Mouse (Mus musculus): Measurements from ENCODE around the gene Tom1l2. TPM values are rescaled to one million over a fixed set of nuclear protein-coding genes. Genes with fewer than 3 reads are reported as not detected.
A peak's percentile ranks its signal among the peaks of the same experiment; 100 is the strongest.

The Tom1l2 gene
- polyA plus RNA-seq, 1 experiment from 2014 or later = 40.0 TPM

- H3K27ac ChIP-seq (ENCODE audit: low read length) = peak overlapping the region; percentile 49
- peak; percentile 35; the same call in 1 of the 2 replicates for ATAC-seq (replicated peaks; ENCODE audit: extremely low read depth, insufficient read depth, low FRiP score)
- 67% methylated on average over 3 of the region's 3 CpGs for WGBS
These were observed 84.1 kb downstream of the Tom1l2 start for GRCm38 (mm10) chr11:60268563-60268962.

DNA sequence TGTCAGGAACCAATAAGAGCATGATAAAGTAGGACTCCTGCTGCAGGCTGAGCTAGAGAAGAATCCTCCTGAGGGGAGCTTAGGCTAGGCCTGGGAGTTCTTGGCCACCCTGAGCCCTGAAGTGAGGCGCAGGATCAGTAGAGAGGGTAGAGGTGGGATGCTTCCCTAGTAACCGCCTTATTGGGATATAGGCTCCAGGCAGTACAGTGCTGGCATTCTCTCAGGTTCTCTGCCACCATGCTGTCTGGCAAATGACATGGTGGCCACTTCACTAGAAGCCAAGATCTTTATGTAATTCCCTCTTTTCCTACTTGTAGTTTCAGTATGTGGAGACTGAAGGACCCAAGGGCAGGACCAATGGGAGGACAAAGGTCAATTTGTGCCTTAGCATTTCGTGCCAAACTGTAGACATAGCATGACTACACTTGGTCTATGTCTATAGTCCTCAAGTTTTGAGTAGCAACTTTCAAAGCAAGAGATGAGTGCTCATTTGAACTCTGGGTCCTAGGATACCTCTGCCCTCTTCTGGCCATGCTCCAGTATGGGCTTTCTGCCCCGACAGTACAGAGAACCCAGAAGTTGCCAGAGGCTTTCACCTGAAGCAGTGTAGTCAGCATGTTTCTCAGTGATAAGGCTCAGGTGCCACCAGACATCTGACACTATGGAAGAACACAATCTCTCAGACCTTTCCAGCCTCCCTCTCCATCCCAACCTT is 87.3 kb downstream of the Tom1l2 start:
- no peak for ATAC-seq (replicated peaks; ENCODE audit: extremely low read depth, insufficient read depth, low FRiP score)
- Histone ChIP-seq H3K4me3 (ENCODE audit: low read length) (no peak overlapping the region), H3K9ac (ENCODE audit: low read length) (no peak overlapping the region), H3K27me3 (ENCODE audit: control insufficient read depth, insufficient read depth, low read length) (no peaks in the 10 kb centered on the region), H3K36me3 (ENCODE audit: control insufficient read depth, insufficient read depth) (peaks cover 6% of the 10 kb centered on the region), H3K27ac (ENCODE audit: low read length) (no peak overlapping the region), H3K4me2 (ENCODE audit: low read depth, low read length) (no peak overlapping the region), H3K4me1 (ENCODE audit: control insufficient read depth, insufficient read depth, low read length) (0 out of 2 replicates have a peak, but pooled peaks cover 3% of the 10 kb centered on the region), H3K9me3 (replicated peaks; ENCODE audit: control insufficient read depth, low read length) (no peaks in the 10 kb centered on the region)
- WGBS = 83% methylated on average over 4 of the region's 4 CpGs

More at GRCm38 (mm10) chr11:60268563-60268962, 84.1 kb downstream of the Tom1l2 start:
- no peaks in the 10 kb centered on the region for H3K9me3 ChIP-seq (replicated peaks; ENCODE audit: control insufficient read depth, low read length)
- 0 out of 2 replicates have a peak, but pooled peaks cover 2% of the 10 kb centered on the region for H3K36me3 ChIP-seq (ENCODE audit: control insufficient read depth, insufficient read depth)
- no peaks in the 10 kb centered on the region for H3K27me3 ChIP-seq (ENCODE audit: control insufficient read depth, insufficient read depth, low read length)
- H3K9ac ChIP-seq (ENCODE audit: low read length) = no peak overlapping the region
- no peak overlapping the region for H3K4me3 ChIP-seq (ENCODE audit: low read length)
- H3K4me2 ChIP-seq (ENCODE audit: low read depth, low read length) = no peak overlapping the region
- peaks cover 7% of the 10 kb centered on the region for H3K4me1 ChIP-seq (ENCODE audit: control insufficient read depth, insufficient read depth, low read length)

GRCm38 (mm10) chr11:60264651-60265050 is 88.1 kb downstream of the Tom1l2 start:
- Histone ChIP-seq H3K27ac (ENCODE audit: low read length) (no peak overlapping the region), H3K9me3 (replicated peaks; ENCODE audit: control insufficient read depth, low read length) (no peaks in the 10 kb centered on the region), H3K9ac (ENCODE audit: low read length) (no peak overlapping the region), H3K4me1 (ENCODE audit: control insufficient read depth, insufficient read depth, low read length) (0 out of 2 replicates have a peak, but pooled peaks cover 3% of the 10 kb centered on the region), H3K4me3 (ENCODE audit: low read length) (no peak overlapping the region), H3K36me3 (ENCODE audit: control insufficient read depth, insufficient read depth) (peaks cover 4% of the 10 kb centered on the region), H3K27me3 (ENCODE audit: control insufficient read depth, insufficient read depth, low read length) (no peaks in the 10 kb centered on the region), H3K4me2 (ENCODE audit: low read depth, low read length) (no peak overlapping the region)
- no peak for ATAC-seq (replicated peaks; ENCODE audit: extremely low read depth, insufficient read depth, low FRiP score)
- 79% methylated on average over 1 of the region's 1 CpGs for WGBS

DNA sequence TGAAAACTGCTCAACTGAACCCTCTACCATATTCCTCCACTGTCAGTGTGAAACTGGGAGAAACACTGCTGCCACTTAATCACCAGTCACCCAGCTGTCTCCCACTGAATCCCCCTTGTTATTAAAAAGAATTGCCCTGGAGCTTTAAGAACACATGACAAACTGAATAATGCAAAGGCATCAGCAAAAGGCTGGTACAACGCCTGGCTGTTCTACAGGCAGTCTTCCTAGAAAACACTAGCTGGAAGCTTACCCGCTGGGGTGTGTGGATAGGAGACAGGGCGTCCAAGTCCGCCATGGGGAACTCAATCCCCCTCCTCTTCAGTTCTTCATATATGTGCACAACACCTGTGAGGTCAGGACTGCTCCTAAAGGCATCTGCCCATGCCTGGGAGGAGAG is 90.3 kb downstream of the Tom1l2 start:
- Histone ChIP-seq H3K9me3 (replicated peaks; ENCODE audit: control insufficient read depth, low read length) (no peaks in the 10 kb centered on the region), H3K27ac (ENCODE audit: low read length) (no peak overlapping the region), H3K9ac (ENCODE audit: low read length) (no peak overlapping the region), H3K36me3 (ENCODE audit: control insufficient read depth, insufficient read depth) (peaks cover 4% of the 10 kb centered on the region), H3K4me2 (ENCODE audit: low read depth, low read length) (no peak overlapping the region), H3K27me3 (ENCODE audit: control insufficient read depth, insufficient read depth, low read length) (no peaks in the 10 kb centered on the region), H3K4me1 (ENCODE audit: control insufficient read depth, insufficient read depth, low read length) (0 out of 2 replicates have a peak, but pooled peaks cover 3% of the 10 kb centered on the region), H3K4me3 (ENCODE audit: low read length) (no peak overlapping the region)
- no peak for ATAC-seq (replicated peaks; ENCODE audit: extremely low read depth, insufficient read depth, low FRiP score)
- 87% methylated on average over 4 of the region's 4 CpGs for WGBS

DNA sequence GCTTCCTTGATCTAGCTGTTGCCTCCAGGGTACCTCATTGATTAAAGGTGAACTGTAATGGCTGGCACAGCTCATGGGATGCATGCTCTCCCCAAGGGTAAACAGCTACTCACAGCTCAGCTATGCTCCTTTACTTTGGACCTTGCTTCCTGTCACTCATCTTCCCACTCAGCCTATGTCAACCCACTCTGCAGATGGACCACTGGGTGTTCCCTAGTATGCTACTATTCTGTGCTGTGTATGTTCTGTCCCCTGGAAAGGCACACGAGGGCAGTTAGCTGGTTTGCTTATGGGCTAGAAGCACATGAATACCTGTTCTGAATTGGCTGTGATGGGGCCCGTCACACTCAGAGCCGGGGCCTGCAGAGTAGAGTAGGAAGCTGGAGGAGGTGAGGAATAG is 92.0 kb downstream of the Tom1l2 start:
- H3K4me2 ChIP-seq (ENCODE audit: low read depth, low read length) = no peak overlapping the region
- peaks cover 17% of the 10 kb centered on the region for H3K4me1 ChIP-seq (ENCODE audit: control insufficient read depth, insufficient read depth, low read length)
- WGBS = 82% methylated on average over 3 of the region's 3 CpGs
- no peak overlapping the region for H3K4me3 ChIP-seq (ENCODE audit: low read length)
- peaks cover 4% of the 10 kb centered on the region for H3K36me3 ChIP-seq (ENCODE audit: control insufficient read depth, insufficient read depth)
- H3K9me3 ChIP-seq (replicated peaks; ENCODE audit: control insufficient read depth, low read length) = no peaks in the 10 kb centered on the region
- no peak overlapping the region for H3K9ac ChIP-seq (ENCODE audit: low read length)
- no peak for ATAC-seq (replicated peaks; ENCODE audit: extremely low read depth, insufficient read depth, low FRiP score)
- H3K27ac ChIP-seq (ENCODE audit: low read length) = no peak overlapping the region
- H3K27me3 ChIP-seq (ENCODE audit: control insufficient read depth, insufficient read depth, low read length) = no peaks in the 10 kb centered on the region

- Histone ChIP-seq H3K4me2 (ENCODE audit: low read depth, low read length) (no peak overlapping the region), H3K27ac (ENCODE audit: low read length) (no peak overlapping the region), H3K4me3 (ENCODE audit: low read length) (no peak overlapping the region), H3K9ac (ENCODE audit: low read length) (no peak overlapping the region), H3K36me3 (ENCODE audit: control insufficient read depth, insufficient read depth) (peaks cover 4% of the 10 kb centered on the region), H3K4me1 (ENCODE audit: control insufficient read depth, insufficient read depth, low read length) (peaks cover 40% of the 10 kb centered on the region), H3K27me3 (ENCODE audit: control insufficient read depth, insufficient read depth, low read length) (no peaks in the 10 kb centered on the region), H3K9me3 (replicated peaks; ENCODE audit: control insufficient read depth, low read length) (no peaks in the 10 kb centered on the region)
- no peak for ATAC-seq (replicated peaks; ENCODE audit: extremely low read depth, insufficient read depth, low FRiP score)
- WGBS = 62% methylated on average over 2 of the region's 2 CpGs
These were observed 95.0 kb downstream of the Tom1l2 start for GRCm38 (mm10) chr11:60257696-60258095.

GRCm38 (mm10) chr11:60256713-60257112 is 96.0 kb downstream of the Tom1l2 start:
- H3K9ac ChIP-seq (ENCODE audit: low read length) = no peak overlapping the region
- WGBS = 72% methylated on average over 9 of the region's 9 CpGs
- no peak overlapping the region for H3K4me2 ChIP-seq (ENCODE audit: low read depth, low read length)
- no peaks in the 10 kb centered on the region for H3K27me3 ChIP-seq (ENCODE audit: control insufficient read depth, insufficient read depth, low read length)
- no peak overlapping the region for H3K4me3 ChIP-seq (ENCODE audit: low read length)
- peaks cover 40% of the 10 kb centered on the region for H3K4me1 ChIP-seq (ENCODE audit: control insufficient read depth, insufficient read depth, low read length)
- H3K27ac ChIP-seq (ENCODE audit: low read length) = peak overlapping the region; percentile 45; the same call in 1 of the 2 replicates
- no peaks in the 10 kb centered on the region for H3K9me3 ChIP-seq (replicated peaks; ENCODE audit: control insufficient read depth, low read length)
- H3K36me3 ChIP-seq (ENCODE audit: control insufficient read depth, insufficient read depth) = peaks cover 4% of the 10 kb centered on the region
- ATAC-seq (replicated peaks; ENCODE audit: extremely low read depth, insufficient read depth, low FRiP score) = no peak

GRCm38 (mm10) chr11:60256176-60256681 is 96.5 kb downstream of the Tom1l2 start:
- H3K9ac ChIP-seq (ENCODE audit: low read length) = 0 out of 2 replicates have a peak overlapping the region, but pooled peaks have one; percentile 22
- H3K27me3 ChIP-seq (ENCODE audit: control insufficient read depth, insufficient read depth, low read length) = no peaks in the 10 kb centered on the region
- WGBS = 32% methylated on average over 6 of the region's 6 CpGs
- ATAC-seq (replicated peaks; ENCODE audit: extremely low read depth, insufficient read depth, low FRiP score) = no peak
- H3K4me1 ChIP-seq (ENCODE audit: control insufficient read depth, insufficient read depth, low read length) = peaks cover 42% of the 10 kb centered on the region
- H3K27ac ChIP-seq (ENCODE audit: low read length) = peak overlapping the region; percentile 45
- no peak overlapping the region for H3K4me2 ChIP-seq (ENCODE audit: low read depth, low read length)
- H3K9me3 ChIP-seq (replicated peaks; ENCODE audit: control insufficient read depth, low read length) = no peaks in the 10 kb centered on the region
- H3K36me3 ChIP-seq (ENCODE audit: control insufficient read depth, insufficient read depth) = peaks cover 4% of the 10 kb centered on the region
- H3K4me3 ChIP-seq (ENCODE audit: low read length) = no peak overlapping the region

GRCm38 (mm10) chr11:60255639-60256038 is 97.1 kb downstream of the Tom1l2 start:
- Histone ChIP-seq H3K27me3 (ENCODE audit: control insufficient read depth, insufficient read depth, low read length) (no peaks in the 10 kb centered on the region), H3K9ac (ENCODE audit: low read length) (no peak overlapping the region), H3K9me3 (replicated peaks; ENCODE audit: control insufficient read depth, low read length) (no peaks in the 10 kb centered on the region), H3K4me2 (ENCODE audit: low read depth, low read length) (no peak overlapping the region), H3K36me3 (ENCODE audit: control insufficient read depth, insufficient read depth) (peaks cover under 1% of the 10 kb centered on the region; the same call in 1 of the 2 replicates), H3K4me1 (ENCODE audit: control insufficient read depth, insufficient read depth, low read length) (peaks cover 42% of the 10 kb centered on the region), H3K4me3 (ENCODE audit: low read length) (no peak overlapping the region), H3K27ac (ENCODE audit: low read length) (peak overlapping the region; percentile 45)
- no peak for ATAC-seq (replicated peaks; ENCODE audit: extremely low read depth, insufficient read depth, low FRiP score)
- WGBS = 77% methylated on average over 3 of the region's 3 CpGs
